Mouse (Mus musculus) MEL (cell line): ENCODE measurements around the gene Fmo6. TPM values are rescaled to one million over a fixed set of nuclear protein-coding genes. Genes with fewer than 3 reads are reported as not detected.

ENCODE experiments used
- DNase-seq: peaks from one replicate; pipeline ENCODE4 v3.0.0; 2011; ENCODE audit warnings: low read depth, low spot score
- H3K27ac ChIP-seq: 2 replicates; pipeline ENCODE4 v1.5.1; 2012; ENCODE audit warnings: low read depth, mild to moderate bottlenecking, control low read depth, low read length, moderate library complexity; ENCODE audit not compliant: control insufficient read depth
- H3K27me3 ChIP-seq, 2 experiments: fragments of 150-350 bp in 1 of 2; sonication (generic) in 1 of 2; 2 replicates each; pipeline ENCODE4 v1.6.1; 2012; ENCODE audit warnings: low read length in 2 of 2, mild to moderate bottlenecking in 2 of 2, improper control_type of control experiment in 1 of 2, moderate library complexity in 1 of 2; ENCODE audit not compliant: insufficient read depth in 2 of 2, control insufficient read depth in 1 of 2
- H3K36me3 ChIP-seq, 2 experiments: 2 replicates each; pipeline ENCODE4 v1.6.1; 2012 to 2014; ENCODE audit warnings: low read length in 2 of 2, improper control_type of control experiment in 1 of 2, inconsistent platforms in 1 of 2, mild to moderate bottlenecking in 1 of 2; ENCODE audit not compliant: insufficient read depth in 2 of 2, control insufficient read depth in 1 of 2
- H3K4me1 ChIP-seq, 2 experiments: fragments of 150-350 bp in 1 of 2; sonication (generic) in 1 of 2; 2 replicates each; pipeline ENCODE4 v1.6.1; 2012; ENCODE audit warnings: low read length in 2 of 2, improper control_type of control experiment in 1 of 2, mild to moderate bottlenecking in 1 of 2; ENCODE audit not compliant: insufficient read depth in 2 of 2, control insufficient read depth in 1 of 2
- H3K4me3 ChIP-seq, 2 experiments: fragments of 150-350 bp in 1 of 2; sonication (generic) in 1 of 2; 2 replicates each; pipeline ENCODE4 v1.5.1; 2012; ENCODE audit warnings: low read depth in 2 of 2, low read length in 2 of 2, mild to moderate bottlenecking in 2 of 2, moderate library complexity in 2 of 2, control low read depth in 1 of 2, improper control_type of control experiment in 1 of 2; ENCODE audit not compliant: control insufficient read depth in 1 of 2, insufficient read depth in 1 of 2
- H3K79me2 ChIP-seq: 2 replicates; pipeline ENCODE4 v1.6.1; 2012; ENCODE audit warnings: mild to moderate bottlenecking, low read length, moderate library complexity; ENCODE audit not compliant: control insufficient read depth, poor library complexity, insufficient read depth
- H3K9ac ChIP-seq: 2 replicates; pipeline ENCODE4 v1.6.1; 2012; ENCODE audit warnings: low read depth, mild to moderate bottlenecking, control low read depth, low read length, moderate library complexity; ENCODE audit not compliant: control insufficient read depth, poor library complexity, severe bottlenecking
- H3K9me3 ChIP-seq: fragments of 150-350 bp; sonication (generic); replicated peaks from 2 replicates; pipeline ENCODE4 v1.6.1; 2012; ENCODE audit warnings: mild to moderate bottlenecking, low read length, improper control_type of control experiment, moderate library complexity; ENCODE audit not compliant: insufficient read depth
- BHLHE40 ChIP-seq: IDR thresholded peaks from 2 replicates; pipeline ENCODE4 v1.6.1; 2012; ENCODE audit warnings: low read depth, mild to moderate bottlenecking, inconsistent platforms, low read length, improper control_type of control experiment, borderline replicate concordance
- CHD1 ChIP-seq: IDR thresholded peaks from 2 replicates; pipeline ENCODE4 v1.6.1; 2012; ENCODE audit warnings: low read depth, mild to moderate bottlenecking, inconsistent platforms, low read length, improper control_type of control experiment
- CTCF ChIP-seq, 3 experiments: IDR thresholded peaks in 2 of 3; conservative IDR thresholded peaks in 1 of 3; 2 replicates each; pipeline ENCODE4 v1.5.1; 2011 to 2012; ENCODE audit warnings: low read length in 3 of 3, low read depth in 2 of 3, mild to moderate bottlenecking in 2 of 3, improper control_type of control experiment in 1 of 3, inconsistent platforms in 1 of 3, mixed read lengths in 1 of 3, moderate library complexity in 1 of 3; ENCODE audit not compliant: control insufficient read depth in 1 of 3, insufficient read depth in 1 of 3, poor library complexity in 1 of 3, severe bottlenecking in 1 of 3
- ELF1 ChIP-seq: IDR thresholded peaks from 2 replicates; pipeline ENCODE4 v1.6.1; 2014; ENCODE audit warnings: low read depth, mild to moderate bottlenecking, inconsistent platforms, low read length, improper control_type of control experiment, moderate library complexity
- ETS1 ChIP-seq: IDR thresholded peaks from 2 replicates; pipeline ENCODE4 v1.6.1; 2012; ENCODE audit warnings: low read depth, mild to moderate bottlenecking, inconsistent platforms, low read length, improper control_type of control experiment, moderate library complexity
- GABPA ChIP-seq: IDR thresholded peaks from 2 replicates; pipeline ENCODE4 v1.6.1; 2012; ENCODE audit warnings: low read depth, mild to moderate bottlenecking, inconsistent platforms, low read length, improper control_type of control experiment, moderate library complexity
- MAX ChIP-seq: IDR thresholded peaks from 2 replicates; pipeline ENCODE4 v1.6.1; 2011; ENCODE audit warnings: low read length, improper control_type of control experiment
- MEF2A ChIP-seq: IDR thresholded peaks from 2 replicates; pipeline ENCODE4 v1.6.1; 2014; ENCODE audit warnings: low read depth, mild to moderate bottlenecking, inconsistent platforms, low read length, improper control_type of control experiment; ENCODE audit not compliant: poor library complexity, insufficient replicate concordance, severe bottlenecking; ENCODE audit errors: extremely low read depth
- MYB ChIP-seq: IDR thresholded peaks from 2 replicates; pipeline ENCODE4 v1.6.1; 2011; ENCODE audit warnings: mild to moderate bottlenecking, low read depth, low read length, improper control_type of control experiment
- MYC ChIP-seq: IDR thresholded peaks from 2 replicates; pipeline ENCODE4 v1.6.1; 2011; ENCODE audit warnings: low read depth, mild to moderate bottlenecking, low read length, improper control_type of control experiment, moderate library complexity
- NELFE ChIP-seq: IDR thresholded peaks from 2 replicates; pipeline ENCODE4 v1.6.1; 2011; ENCODE audit warnings: low read depth, low read length, improper control_type of control experiment
- POLR2A ChIP-seq, 2 experiments: IDR thresholded peaks; 2 replicates each; pipeline ENCODE4 v1.6.1; 2011 to 2012; ENCODE audit warnings: low read length in 2 of 2, mild to moderate bottlenecking in 2 of 2, control low read depth in 1 of 2, improper control_type of control experiment in 1 of 2, low read depth in 1 of 2, moderate library complexity in 1 of 2; ENCODE audit not compliant: control insufficient read depth in 1 of 2, insufficient read depth in 1 of 2, poor library complexity in 1 of 2
- RAD21 ChIP-seq: IDR thresholded peaks from 2 replicates; pipeline ENCODE4 v1.6.1; 2011; ENCODE audit warnings: mild to moderate bottlenecking, low read depth, low read length, improper control_type of control experiment
- RCOR1 ChIP-seq: IDR thresholded peaks from 2 replicates; pipeline ENCODE4 v1.6.1; 2012; ENCODE audit warnings: low read depth, mild to moderate bottlenecking, inconsistent platforms, low read length, improper control_type of control experiment
- TBP ChIP-seq: IDR thresholded peaks from 2 replicates; pipeline ENCODE4 v1.8.0; 2011; ENCODE audit warnings: low read depth, low read length, improper control_type of control experiment
- USF1 ChIP-seq: IDR thresholded peaks from 2 replicates; pipeline ENCODE4 v1.6.1; 2014; ENCODE audit warnings: low read depth, mild to moderate bottlenecking, inconsistent platforms, low read length, improper control_type of control experiment, moderate library complexity
- USF2 ChIP-seq, 2 experiments: IDR thresholded peaks; 2 replicates each; pipeline ENCODE4 v1.6.1; 2011 to 2012; ENCODE audit warnings: improper control_type of control experiment in 2 of 2, low read length in 2 of 2, borderline replicate concordance in 1 of 2, inconsistent platforms in 1 of 2, low read depth in 1 of 2, mild to moderate bottlenecking in 1 of 2; ENCODE audit not compliant: insufficient read depth in 1 of 2
- ZKSCAN1 ChIP-seq: IDR thresholded peaks from 2 replicates; pipeline ENCODE4 v1.6.1; 2012; ENCODE audit warnings: low read depth, mild to moderate bottlenecking, inconsistent platforms, low read length, improper control_type of control experiment, moderate library complexity
- ZMIZ1 ChIP-seq: IDR thresholded peaks from 2 replicates; pipeline ENCODE4 v1.6.1; 2012; ENCODE audit warnings: low read depth, mild to moderate bottlenecking, inconsistent platforms, low read length, improper control_type of control experiment, moderate library complexity
- ZNF384 ChIP-seq: IDR thresholded peaks from 2 replicates; pipeline ENCODE4 v1.6.1; 2012; ENCODE audit warnings: low read depth, mild to moderate bottlenecking, inconsistent platforms, low read length, improper control_type of control experiment
- polyA plus RNA-seq, 2 experiments: library from polyadenylated mRNA; stranded (reverse) in 1 of 2; unstranded in 1 of 2; fragments of >175 nt in 1 of 2; fragments of >200 nt in 1 of 2; gene quantifications; 2 replicates each; pipeline versions ENCODE4 v1.2.1 to v1.2.4; 2012; ENCODE audit warnings: low replicate concordance in 2 of 2, low read depth in 1 of 2; ENCODE audit not compliant: insufficient read length in 2 of 2, insufficient read depth in 1 of 2, missing spikeins in 1 of 2
- total RNA-seq: library from RNA; depleted of rRNA; stranded (reverse); fragments of 300-350 nt; gene quantifications from 2 replicates; pipeline ENCODE4 v1.2.3, GENCODE M21; 2012; rRNA removed

Gene Fmo6
- total RNA-seq: not detected in 2 replicates
- polyA plus RNA-seq: not detected

DNA sequence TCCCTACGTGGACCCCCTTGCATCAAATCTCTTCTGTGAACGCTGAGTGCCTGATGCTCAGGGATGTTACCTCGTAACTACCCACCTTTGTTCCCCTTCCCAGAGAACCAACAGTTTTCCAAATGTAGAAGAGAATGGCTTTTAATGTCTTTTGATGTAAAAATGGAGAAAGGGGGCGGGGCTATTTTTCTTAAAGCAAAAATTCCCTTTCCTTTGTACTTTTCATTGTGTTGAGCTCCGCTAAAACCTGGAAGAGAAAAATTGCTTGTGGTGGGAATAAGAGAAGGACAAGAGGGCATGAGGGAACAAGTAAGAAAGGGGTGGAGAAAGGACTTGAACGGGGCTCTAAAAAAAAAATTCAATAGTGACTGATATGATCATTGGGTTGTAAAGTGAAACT lies at the start of gene Fmo6:
Gene Fmo6 (minus strand): TSS at position 101 of the 400 bp plus-strand sequence.
- Histone ChIP-seq H3K27ac (no peak within 1 kb of the TSS), H3K4me3 (no peak within 1 kb of the TSS), H3K27me3 (no peaks in the 10 kb centered on the region), H3K9ac (no peak within 1 kb of the TSS), H3K79me2 (no peaks in the 10 kb centered on the region), H3K4me1 (no peaks in the 10 kb centered on the region), H3K9me3 (no peaks in the 10 kb centered on the region), H3K36me3 (no peaks in the 10 kb centered on the region)
- no peak for TF ChIP-seq BHLHE40
- no peak for TF ChIP-seq MYB
- no peak for TF ChIP-seq MEF2A
- no peak for TF ChIP-seq RAD21
- TF ChIP-seq ELF1: no peak
- no peak for TF ChIP-seq NELFE
- no peak for DNase-seq

DNA sequence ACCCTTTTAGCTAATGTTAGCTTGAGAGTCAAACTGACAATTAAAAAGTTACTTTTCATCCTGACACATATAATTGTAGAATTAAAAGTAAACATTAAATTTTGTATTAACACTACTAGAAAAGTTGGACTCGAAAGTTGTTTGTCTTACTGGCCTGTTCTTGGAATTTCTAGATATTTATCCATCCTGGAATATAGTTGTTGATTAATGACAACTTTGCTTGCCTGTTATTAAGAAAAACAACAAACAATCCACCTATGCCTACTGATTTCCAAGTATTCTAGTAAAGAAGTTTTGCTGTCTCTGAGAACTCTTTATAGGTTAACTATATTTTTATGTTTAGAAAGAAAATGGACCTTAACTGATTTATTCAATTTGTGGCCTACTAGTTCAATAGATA lies 49.5 kb upstream of the Fmo6 start:
- Histone ChIP-seq H3K9ac (no peak overlapping the region), H3K4me1 (no peaks in the 10 kb centered on the region), H3K27ac (no peak overlapping the region), H3K4me3 (no peak overlapping the region), H3K27me3 (no peaks in the 10 kb centered on the region), H3K36me3 (no peaks in the 10 kb centered on the region), H3K9me3 (no peaks in the 10 kb centered on the region), H3K79me2 (no peaks in the 10 kb centered on the region)
- TF ChIP-seq RAD21 (no peak), ZNF384 (no peak), ZMIZ1 (no peak), POLR2A (IDR thresholded peaks at IDR 0.05; ENCODE audit: control insufficient read depth in 1 of 2, insufficient read depth in 1 of 2, low read depth in 1 of 2, low read length in 2 of 2, poor library complexity in 1 of 2) (no peak)
- DNase-seq: no peak

DNA sequence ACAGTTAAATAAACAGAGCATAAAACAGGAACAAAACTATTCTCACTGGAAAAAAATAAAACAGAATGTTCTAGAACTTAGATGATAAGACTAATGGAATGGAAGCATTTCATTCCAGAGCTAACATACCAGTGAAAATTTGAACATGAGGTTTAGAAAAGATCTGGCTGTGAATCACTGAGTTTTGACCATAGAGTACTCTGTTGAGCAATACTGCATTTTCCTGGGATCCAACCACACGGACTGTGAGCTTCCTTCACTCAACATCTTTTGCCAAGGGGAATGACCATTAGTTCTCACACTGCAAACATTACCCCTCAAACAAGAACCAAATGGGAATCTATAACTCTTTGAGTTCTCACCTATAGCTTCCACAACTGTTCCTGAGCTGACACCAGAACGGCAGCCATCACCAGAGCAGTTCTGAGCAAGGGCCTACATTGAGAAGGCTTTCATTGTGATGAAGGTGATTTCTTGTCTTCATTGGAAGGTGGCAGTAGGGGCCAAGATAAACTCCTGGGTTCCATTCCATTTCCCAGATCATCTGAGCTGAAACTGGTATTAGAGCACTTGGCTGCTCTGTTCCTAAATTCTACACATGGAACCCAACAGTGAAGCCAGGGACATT lies 48.9 kb upstream of the Fmo6 start:
- no peak overlapping the region for H3K27ac ChIP-seq
- H3K36me3 ChIP-seq: no peaks in the 10 kb centered on the region
- no peaks in the 10 kb centered on the region for H3K9me3 ChIP-seq
- DNase-seq: no peak
- H3K4me3 ChIP-seq: no peak overlapping the region
- no peaks in the 10 kb centered on the region for H3K79me2 ChIP-seq
- no peak overlapping the region for H3K9ac ChIP-seq
- no peaks in the 10 kb centered on the region for H3K4me1 ChIP-seq
- no peaks in the 10 kb centered on the region for H3K27me3 ChIP-seq
- TF ChIP-seq USF2 (IDR thresholded peaks at IDR 0.05; ENCODE audit: borderline replicate concordance in 1 of 2, insufficient read depth in 1 of 2, low read depth in 1 of 2, low read length in 2 of 2) (no peak), POLR2A (IDR thresholded peaks at IDR 0.05; ENCODE audit: control insufficient read depth in 1 of 2, insufficient read depth in 1 of 2, low read depth in 1 of 2, low read length in 2 of 2, poor library complexity in 1 of 2) (no peak), MYC (no peak), TBP (no peak), ZNF384 (no peak), ZMIZ1 (no peak), MAX (no peak), ZKSCAN1 (no peak), CHD1 (no peak), BHLHE40 (no peak), MEF2A (no peak), GABPA (no peak), CTCF (IDR thresholded peaks at IDR 0.05 in 2 of 3, conservative IDR thresholded peaks at IDR 0.05 in 1 of 3; ENCODE audit: control insufficient read depth in 1 of 3, insufficient read depth in 1 of 3, low read depth in 2 of 3, low read length in 3 of 3, poor library complexity in 1 of 3, severe bottlenecking in 1 of 3) (no peak), RAD21 (no peak), MYB (no peak), NELFE (no peak), USF1 (no peak), ETS1 (no peak), RCOR1 (no peak)
